Mouse (Mus musculus) left cerebral cortex, adult 9 months (tissue): Measurements from ENCODE around the gene Gm3625.

Source experiments
- DNase-seq, 2 experiments: peaks; one replicate each; pipeline ENCODE4 v3.0.0; 2022; ENCODE audit warnings: low spot score in 2 of 2

Gene Gm3625

GRCm38 (mm10) chr12:4592541-4593165 is at the start of gene Gm3625, which contains the start of gene Itsn2:
Gene Gm3625, minus strand, starts transcription at chr12:4592927.
Gene Itsn2, plus strand, starts transcription at chr12:4592638.
- DNase-seq = peak in 1 of 2 experiments; percentile 62

- DNase-seq = no peak
Observed at GRCm38 (mm10) chr12:4640737-4641136, 48.0 kb upstream of the Gm3625 start.

GRCm38 (mm10) chr12:4638438-4638837 is 45.7 kb upstream of the Gm3625 start:
- DNase-seq = no peak

- DNase-seq = no peak
Observed at GRCm38 (mm10) chr12:4632957-4633356, 40.2 kb upstream of the Gm3625 start.

- DNase-seq = no peak
Observed at GRCm38 (mm10) chr12:4624201-4624600, 31.5 kb upstream of the Gm3625 start.

GRCm38 (mm10) chr12:4614722-4615121 is 22.0 kb upstream of the Gm3625 start:
- no peak for DNase-seq

- no peak for DNase-seq
Observed at GRCm38 (mm10) chr12:4606625-4607024, 13.9 kb upstream of the Gm3625 start.

- DNase-seq = no peak
Observed at GRCm38 (mm10) chr12:4599713-4600112, 7.0 kb upstream of the Gm3625 start.

- no peak for DNase-seq
Observed at GRCm38 (mm10) chr12:4598666-4599428, 6.1 kb upstream of the Gm3625 start.

GRCm38 (mm10) chr12:4595055-4595454 is 2.3 kb upstream of the Gm3625 start:
- DNase-seq = no peak

GRCm38 (mm10) chr12:4593930-4594391 is 1.2 kb upstream of the Gm3625 start:
- no peak for DNase-seq

- peak in 1 of 2 experiments; percentile 42 for DNase-seq
Observed at GRCm38 (mm10) chr12:4593166-4593929, 621 bp upstream of the Gm3625 start.

GRCm38 (mm10) chr12:4592025-4592424 is 702 bp downstream of the Gm3625 start:
- no peak for DNase-seq

GRCm38 (mm10) chr12:4588603-4589002 is 4.1 kb downstream of the Gm3625 start:
- no peak for DNase-seq

GRCm38 (mm10) chr12:4587846-4588245 is 4.9 kb downstream of the Gm3625 start:
- DNase-seq = no peak

GRCm38 (mm10) chr12:4582326-4582725 is 10.4 kb downstream of the Gm3625 start:
- DNase-seq = no peak

- no peak for DNase-seq
Observed at GRCm38 (mm10) chr12:4574065-4574464, 18.7 kb downstream of the Gm3625 start.

GRCm38 (mm10) chr12:4571864-4572263 is 20.9 kb downstream of the Gm3625 start:
- DNase-seq = no peak

- DNase-seq = no peak
Observed at GRCm38 (mm10) chr12:4558475-4559279, 34.0 kb downstream of the Gm3625 start.

GRCm38 (mm10) chr12:4558013-4558412 is 34.7 kb downstream of the Gm3625 start:
- DNase-seq = no peak

- no peak for DNase-seq
Observed at GRCm38 (mm10) chr12:4557436-4557835, 35.3 kb downstream of the Gm3625 start.
